Mouse (Mus musculus): ENCODE measurements around the gene Rnf39. TPM values are rescaled to one million over a fixed set of nuclear protein-coding genes. Genes with fewer than 3 reads are reported as not detected.

The Rnf39 gene
- polyA plus RNA-seq, 1 experiment from 2014 or later = 0.21 TPM

- peak; percentile 55; the same call in 1 of the 2 replicates for ATAC-seq
- WGBS = 17% methylated on average over 2 of the region's 2 CpGs
- H3K9ac ChIP-seq = no peak overlapping the region
These were observed 28.6 kb upstream of the Rnf39 start for GRCm38 (mm10) chr17:36914108-36914507.

GRCm38 (mm10) chr17:36915076-36915475 is 27.6 kb upstream of the Rnf39 start:
- no peaks in the 10 kb centered on the region for H3K36me3 ChIP-seq (ENCODE audit: poor library complexity, severe bottlenecking)
- no peak overlapping the region for H3K27ac ChIP-seq
- no peaks in the 10 kb centered on the region for H3K9me3 ChIP-seq (replicated peaks)
- H3K27me3 ChIP-seq = no peaks in the 10 kb centered on the region
- H3K4me2 ChIP-seq = no peak overlapping the region
- no peaks in the 10 kb centered on the region for H3K4me1 ChIP-seq
- 17% methylated on average over 9 of the region's 9 CpGs for WGBS
- no peak overlapping the region for H3K4me3 ChIP-seq
- H3K9ac ChIP-seq = no peak overlapping the region
- ATAC-seq = peak; percentile 30; the same call in 1 of the 2 replicates

More at GRCm38 (mm10) chr17:36914108-36914507, 28.6 kb upstream of the Rnf39 start:
- H3K27ac ChIP-seq = no peak overlapping the region
- no peaks in the 10 kb centered on the region for H3K4me1 ChIP-seq
- no peaks in the 10 kb centered on the region for H3K36me3 ChIP-seq (ENCODE audit: poor library complexity, severe bottlenecking)
- no peaks in the 10 kb centered on the region for H3K27me3 ChIP-seq
- no peaks in the 10 kb centered on the region for H3K9me3 ChIP-seq (replicated peaks)
- no peak overlapping the region for H3K4me2 ChIP-seq
- no peak overlapping the region for H3K4me3 ChIP-seq

- no peak for ATAC-seq
- H3K9ac ChIP-seq = no peak overlapping the region
- 50% methylated on average over 15 of the region's 15 CpGs for WGBS
- H3K27ac ChIP-seq = no peak overlapping the region
- H3K4me1 ChIP-seq = no peaks in the 10 kb centered on the region
- H3K4me3 ChIP-seq = no peak overlapping the region
- no peaks in the 10 kb centered on the region for H3K36me3 ChIP-seq (ENCODE audit: poor library complexity, severe bottlenecking)
- no peaks in the 10 kb centered on the region for H3K27me3 ChIP-seq
- no peak overlapping the region for H3K4me2 ChIP-seq
- H3K9me3 ChIP-seq (replicated peaks) = no peaks in the 10 kb centered on the region
These were observed 22.5 kb upstream of the Rnf39 start for GRCm38 (mm10) chr17:36920239-36920638.

- Histone ChIP-seq H3K9me3 (replicated peaks) (no peaks in the 10 kb centered on the region), H3K4me2 (no peak overlapping the region), H3K27me3 (no peaks in the 10 kb centered on the region), H3K4me3 (no peak overlapping the region), H3K9ac (no peak overlapping the region), H3K27ac (no peak overlapping the region), H3K36me3 (ENCODE audit: poor library complexity, severe bottlenecking) (no peaks in the 10 kb centered on the region), H3K4me1 (no peaks in the 10 kb centered on the region)
- no peak for ATAC-seq
- WGBS = 88% methylated on average over 4 of the region's 4 CpGs
These were observed 20.0 kb upstream of the Rnf39 start for GRCm38 (mm10) chr17:36922715-36923114.

GRCm38 (mm10) chr17:36923491-36923890 is 19.2 kb upstream of the Rnf39 start:
- ATAC-seq = no peak
- Histone ChIP-seq H3K9ac (no peak overlapping the region), H3K36me3 (ENCODE audit: poor library complexity, severe bottlenecking) (no peaks in the 10 kb centered on the region), H3K27me3 (no peaks in the 10 kb centered on the region), H3K27ac (no peak overlapping the region), H3K4me3 (no peak overlapping the region), H3K9me3 (replicated peaks) (no peaks in the 10 kb centered on the region), H3K4me2 (no peak overlapping the region), H3K4me1 (no peaks in the 10 kb centered on the region)
- 74% methylated on average over 4 of the region's 4 CpGs for WGBS

- H3K27ac ChIP-seq = no peak overlapping the region
- no peaks in the 10 kb centered on the region for H3K9me3 ChIP-seq (replicated peaks)
- 70% methylated on average over 10 of the region's 10 CpGs for WGBS
- no peaks in the 10 kb centered on the region for H3K4me1 ChIP-seq
- ATAC-seq = no peak
- H3K9ac ChIP-seq = no peak overlapping the region
- H3K36me3 ChIP-seq (ENCODE audit: poor library complexity, severe bottlenecking) = no peaks in the 10 kb centered on the region
- H3K4me3 ChIP-seq = no peak overlapping the region
- no peaks in the 10 kb centered on the region for H3K27me3 ChIP-seq
- H3K4me2 ChIP-seq = no peak overlapping the region
These were observed 15.1 kb upstream of the Rnf39 start for GRCm38 (mm10) chr17:36927496-36928120.

GRCm38 (mm10) chr17:36929236-36929932 is 13.3 kb upstream of the Rnf39 start:
- peaks cover 4% of the 10 kb centered on the region; the same call in 1 of the 2 replicates for H3K27me3 ChIP-seq
- no peak for ATAC-seq
- 82% methylated on average over 12 of the region's 12 CpGs for WGBS
- H3K9ac ChIP-seq = no peak overlapping the region
- H3K4me1 ChIP-seq = no peaks in the 10 kb centered on the region
- H3K27ac ChIP-seq = no peak overlapping the region
- no peak overlapping the region for H3K4me2 ChIP-seq
- H3K4me3 ChIP-seq = no peak overlapping the region
- no peaks in the 10 kb centered on the region for H3K9me3 ChIP-seq (replicated peaks)
- H3K36me3 ChIP-seq (ENCODE audit: poor library complexity, severe bottlenecking) = no peaks in the 10 kb centered on the region

- Histone ChIP-seq H3K9ac (no peak overlapping the region), H3K9me3 (replicated peaks) (no peaks in the 10 kb centered on the region), H3K4me2 (no peak overlapping the region), H3K27me3 (peaks cover 5% of the 10 kb centered on the region; the same call in 1 of the 2 replicates), H3K4me1 (no peaks in the 10 kb centered on the region), H3K4me3 (no peak overlapping the region), H3K27ac (no peak overlapping the region), H3K36me3 (ENCODE audit: poor library complexity, severe bottlenecking) (no peaks in the 10 kb centered on the region)
- ATAC-seq = no peak
- 83% methylated on average over 6 of the region's 6 CpGs for WGBS
These were observed 12.5 kb upstream of the Rnf39 start for GRCm38 (mm10) chr17:36930233-36930632.

- Histone ChIP-seq H3K4me1 (no peaks in the 10 kb centered on the region), H3K27ac (no peak overlapping the region), H3K27me3 (peaks cover 5% of the 10 kb centered on the region; the same call in 1 of the 2 replicates), H3K4me2 (no peak overlapping the region), H3K9ac (no peak overlapping the region), H3K9me3 (replicated peaks) (no peaks in the 10 kb centered on the region), H3K36me3 (ENCODE audit: poor library complexity, severe bottlenecking) (no peaks in the 10 kb centered on the region), H3K4me3 (no peak overlapping the region)
- 84% methylated on average over 4 of the region's 4 CpGs for WGBS
- no peak for ATAC-seq
These were observed 11.6 kb upstream of the Rnf39 start for GRCm38 (mm10) chr17:36931130-36931529.

- no peak overlapping the region for H3K4me2 ChIP-seq
- H3K4me1 ChIP-seq = no peaks in the 10 kb centered on the region
- no peaks in the 10 kb centered on the region for H3K9me3 ChIP-seq (replicated peaks)
- H3K9ac ChIP-seq = no peak overlapping the region
- ATAC-seq = no peak
- no peaks in the 10 kb centered on the region for H3K36me3 ChIP-seq (ENCODE audit: poor library complexity, severe bottlenecking)
- 80% methylated on average over 2 of the region's 2 CpGs for WGBS
- peaks cover 5% of the 10 kb centered on the region; the same call in 1 of the 2 replicates for H3K27me3 ChIP-seq
- H3K27ac ChIP-seq = no peak overlapping the region
- no peak overlapping the region for H3K4me3 ChIP-seq
These were observed 10.9 kb upstream of the Rnf39 start for GRCm38 (mm10) chr17:36931806-36932205.

- H3K9ac ChIP-seq = no peak overlapping the region
- no peaks in the 10 kb centered on the region for H3K9me3 ChIP-seq (replicated peaks)
- no peak overlapping the region for H3K4me3 ChIP-seq
- H3K27ac ChIP-seq = no peak overlapping the region
- H3K4me1 ChIP-seq = peaks cover 8% of the 10 kb centered on the region; the same call in 1 of the 2 replicates
- WGBS = 81% methylated on average over 2 of the region's 2 CpGs
- no peak overlapping the region for H3K4me2 ChIP-seq
- no peak for ATAC-seq
- no peaks in the 10 kb centered on the region for H3K36me3 ChIP-seq (ENCODE audit: poor library complexity, severe bottlenecking)
- peaks cover 29% of the 10 kb centered on the region for H3K27me3 ChIP-seq
These were observed 4.7 kb upstream of the Rnf39 start for GRCm38 (mm10) chr17:36938056-36938455.

GRCm38 (mm10) chr17:36942391-36942790 is 327 bp upstream of the Rnf39 start:
- H3K4me3 ChIP-seq = peak overlapping the region; percentile 38
- H3K9me3 ChIP-seq (replicated peaks) = no peaks in the 10 kb centered on the region
- H3K9ac ChIP-seq = no peak overlapping the region
- 0 out of 2 replicates have a peak, but pooled peaks have one; percentile 8 for ATAC-seq
- H3K27ac ChIP-seq = no peak overlapping the region
- peaks cover 15% of the 10 kb centered on the region; the same call in 1 of the 2 replicates for H3K4me1 ChIP-seq
- H3K27me3 ChIP-seq = peaks cover 61% of the 10 kb centered on the region
- WGBS = 54% methylated on average over 10 of the region's 10 CpGs
- peak overlapping the region; percentile 63 for H3K4me2 ChIP-seq
- H3K36me3 ChIP-seq (ENCODE audit: poor library complexity, severe bottlenecking) = no peaks in the 10 kb centered on the region

Data from forebrain, embryonic 13.5 days (tissue).